Mouse (Mus musculus): ENCODE measurements around the gene Vldlr. TPM values are rescaled to one million over a fixed set of nuclear protein-coding genes. Genes with fewer than 3 reads are reported as not detected.

The Vldlr gene
- polyA plus RNA-seq, 1 experiment: 23.2 TPM

DNA sequence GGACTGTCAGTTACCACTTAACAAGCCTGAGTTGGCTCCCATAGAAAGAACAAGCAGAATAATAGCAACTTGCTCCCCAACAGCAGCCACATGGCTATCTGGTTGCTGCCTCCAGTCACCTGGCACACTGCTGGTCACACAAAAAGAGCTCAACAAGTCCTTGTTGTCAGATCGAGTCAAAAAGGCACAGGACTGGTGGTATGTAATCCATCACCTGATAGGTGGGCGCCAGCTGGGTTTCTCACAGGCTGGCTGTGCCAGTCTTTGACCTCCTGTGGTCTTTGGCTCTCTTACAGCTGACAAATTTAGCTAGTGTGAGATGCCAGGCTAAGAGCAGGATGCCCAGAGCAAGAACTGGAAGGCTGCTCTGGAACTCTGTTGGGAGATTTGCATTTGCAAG is 5.3 kb upstream of the Vldlr start:
- DNase-seq: no peak
- 72% methylated on average over 2 of the region's 2 CpGs for WGBS
- Histone ChIP-seq H3K4me3 (replicated peaks; ENCODE audit: extremely low read depth, low read depth, low read length) (no peak overlapping the region), H3K4me1 (ENCODE audit: control insufficient read depth, insufficient read depth, low read length) (no peaks in the 10 kb centered on the region)
- TF ChIP-seq CTCF (IDR thresholded peaks at IDR 0.05; ENCODE audit: insufficient read depth, low read length): no peak
- TF ChIP-seq POLR2A (IDR thresholded peaks at IDR 0.05; ENCODE audit: borderline replicate concordance, extremely low read depth, low read depth, low read length): no peak

DNA sequence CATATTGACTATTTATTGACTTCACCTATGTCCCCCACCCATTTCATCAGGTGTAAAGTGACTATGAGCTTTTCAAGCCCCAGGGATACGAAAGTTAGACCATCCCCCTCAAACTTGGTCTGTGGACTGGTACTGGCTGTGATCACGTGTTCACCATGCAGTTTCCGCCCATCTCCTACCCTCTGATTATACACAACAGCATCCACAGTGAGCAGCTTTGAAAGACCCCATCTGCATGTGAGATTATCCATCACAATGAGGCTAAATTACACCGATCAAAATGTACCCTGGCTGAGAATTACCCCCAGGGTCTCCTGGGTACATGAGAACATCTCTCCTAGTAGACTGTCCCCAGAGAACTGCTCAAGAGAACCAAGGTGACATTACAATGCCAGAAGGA is 688 bp upstream of the Vldlr start:
- WGBS: 84% methylated on average over 4 of the region's 4 CpGs

DNA sequence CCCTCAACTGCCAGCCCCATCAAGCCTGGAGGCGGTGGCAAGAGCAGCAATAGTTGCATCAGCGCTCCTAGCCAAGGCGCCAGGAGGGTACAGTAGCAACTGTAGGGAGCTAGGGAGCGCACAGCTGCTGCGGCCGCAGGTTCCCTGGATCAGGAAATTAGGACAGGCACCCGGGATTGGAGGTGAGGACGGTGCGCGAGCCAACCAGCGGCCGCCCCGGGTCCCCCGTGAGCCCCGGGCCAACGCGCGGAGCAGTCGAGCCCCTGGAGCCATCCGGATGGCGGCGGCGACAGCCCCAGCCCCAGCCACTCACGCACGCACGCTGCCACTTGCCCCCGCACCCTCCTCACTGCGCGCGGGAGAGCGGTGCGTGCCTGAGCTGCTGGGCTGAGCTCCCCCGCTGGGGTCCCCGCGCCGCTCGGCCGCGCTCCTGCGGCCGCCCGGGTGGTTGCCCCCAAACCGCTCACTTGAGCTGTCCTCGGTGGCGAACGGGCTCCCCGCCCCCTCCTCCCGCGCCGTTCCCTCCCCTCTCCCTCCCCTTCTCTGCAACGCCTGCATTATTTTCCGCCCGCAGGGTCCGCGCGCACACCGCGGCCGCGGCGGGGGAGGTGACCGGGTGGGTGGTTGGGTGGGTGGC is 601 bp downstream of the Vldlr start:
- Histone ChIP-seq H3K4me3 (replicated peaks; ENCODE audit: extremely low read depth, low read depth, low read length) (peak overlapping the region; percentile 67), H3K4me1 (ENCODE audit: control insufficient read depth, insufficient read depth, low read length) (no peaks in the 10 kb centered on the region)
- DNase-seq: peak; percentile 43
- 2% methylated on average over 61 of the region's 62 CpGs for WGBS
- TF ChIP-seq CTCF (IDR thresholded peaks at IDR 0.05; ENCODE audit: insufficient read depth, low read length) (no peak), POLR2A (IDR thresholded peaks at IDR 0.05; ENCODE audit: borderline replicate concordance, extremely low read depth, low read depth, low read length) (no peak)

More for the DNA sequence above, 688 bp upstream of the Vldlr start:
- Histone ChIP-seq H3K4me1 (ENCODE audit: control insufficient read depth, insufficient read depth, low read length) (no peaks in the 10 kb centered on the region), H3K4me3 (replicated peaks; ENCODE audit: extremely low read depth, low read depth, low read length) (no peak overlapping the region)
- no peak for DNase-seq
- TF ChIP-seq POLR2A (IDR thresholded peaks at IDR 0.05; ENCODE audit: borderline replicate concordance, extremely low read depth, low read depth, low read length) (no peak), CTCF (IDR thresholded peaks at IDR 0.05; ENCODE audit: insufficient read depth, low read length) (no peak)

GRCm38 (mm10) chr19:27217404-27217940 is 1.2 kb downstream of the Vldlr start:
- under 1% methylated on average over 49 of the region's 52 CpGs for WGBS
- peak overlapping the region; percentile 67 for H3K4me3 ChIP-seq (replicated peaks; ENCODE audit: extremely low read depth, low read depth, low read length)
- H3K4me1 ChIP-seq (ENCODE audit: control insufficient read depth, insufficient read depth, low read length): no peaks in the 10 kb centered on the region
- TF ChIP-seq CTCF (IDR thresholded peaks at IDR 0.05; ENCODE audit: insufficient read depth, low read length) (no peak), POLR2A (IDR thresholded peaks at IDR 0.05; ENCODE audit: borderline replicate concordance, extremely low read depth, low read depth, low read length) (peak; percentile 20; the same call in 1 of the 2 replicates)
- peak; percentile 64 for DNase-seq

GRCm38 (mm10) chr19:27217941-27218411 is 1.7 kb downstream of the Vldlr start:
- peak; percentile 52 for DNase-seq
- H3K4me1 ChIP-seq (ENCODE audit: control insufficient read depth, insufficient read depth, low read length): no peaks in the 10 kb centered on the region
- TF ChIP-seq CTCF (IDR thresholded peaks at IDR 0.05; ENCODE audit: insufficient read depth, low read length): no peak
- no peak for TF ChIP-seq POLR2A (IDR thresholded peaks at IDR 0.05; ENCODE audit: borderline replicate concordance, extremely low read depth, low read depth, low read length)
- under 1% methylated on average over 32 of the region's 32 CpGs for WGBS
- peak overlapping the region; percentile 67 for H3K4me3 ChIP-seq (replicated peaks; ENCODE audit: extremely low read depth, low read depth, low read length)

DNA sequence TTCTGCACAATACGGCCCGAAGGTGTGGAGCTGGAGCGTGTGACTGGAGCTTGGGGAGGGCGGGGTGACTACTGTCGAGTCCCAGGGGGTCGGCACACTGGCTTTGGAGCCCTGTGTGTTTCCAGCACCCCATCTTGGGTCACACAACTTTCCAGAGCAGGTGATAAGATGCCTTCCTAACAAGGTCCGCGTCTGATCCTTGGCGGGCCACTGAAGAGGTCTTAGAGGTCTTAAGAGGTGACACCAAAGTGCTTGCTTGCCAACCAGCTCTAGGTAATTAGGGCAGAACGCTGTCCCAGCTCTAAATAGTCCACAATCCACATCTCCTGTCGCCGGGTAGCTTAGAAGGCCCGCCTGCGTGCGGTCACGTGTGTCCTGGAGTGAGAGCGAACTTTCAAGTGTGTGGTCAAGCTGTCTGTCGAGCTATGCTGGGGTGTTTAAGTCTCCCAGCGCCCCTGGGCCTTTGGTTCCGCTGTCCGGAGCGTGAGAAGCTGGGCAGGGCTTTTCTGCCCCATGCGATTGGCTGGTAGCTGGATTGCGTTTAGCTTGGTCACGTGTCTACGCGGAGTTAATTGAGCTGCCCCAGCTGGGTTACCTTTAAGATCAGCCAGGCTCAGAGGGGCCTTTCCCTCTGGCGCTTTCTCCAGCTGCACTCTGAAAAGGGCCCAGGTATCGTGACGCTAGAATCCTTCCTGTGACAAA is 2.4 kb downstream of the Vldlr start:
- Histone ChIP-seq H3K4me3 (replicated peaks; ENCODE audit: extremely low read depth, low read depth, low read length) (peak overlapping the region; percentile 67), H3K4me1 (ENCODE audit: control insufficient read depth, insufficient read depth, low read length) (no peaks in the 10 kb centered on the region)
- TF ChIP-seq POLR2A (IDR thresholded peaks at IDR 0.05; ENCODE audit: borderline replicate concordance, extremely low read depth, low read depth, low read length) (peak; percentile 56; the same call in 1 of the 2 replicates), CTCF (IDR thresholded peaks at IDR 0.05; ENCODE audit: insufficient read depth, low read length) (no peak)
- 3% methylated on average over 30 of the region's 30 CpGs for WGBS
- DNase-seq: peak; percentile 78

DNA sequence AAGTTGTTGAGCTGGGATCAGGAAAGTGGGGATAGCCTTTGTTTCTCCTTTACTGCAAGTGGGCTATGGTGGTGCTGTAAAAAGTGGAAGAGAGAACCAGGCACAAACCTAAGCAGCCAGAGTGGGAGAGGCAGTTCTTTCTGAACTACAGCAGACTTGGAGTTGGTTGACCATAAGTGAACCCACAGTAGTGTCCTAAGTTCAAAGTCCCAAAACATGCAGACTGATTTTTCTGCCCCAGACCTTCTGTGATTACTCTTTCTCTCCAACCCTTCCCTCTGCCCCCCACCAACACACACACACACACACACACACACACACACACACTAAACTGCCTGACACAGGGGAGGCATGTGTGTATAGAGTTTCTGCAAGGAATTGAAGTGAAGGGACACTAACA is 3.3 kb downstream of the Vldlr start:
- DNase-seq: no peak
- Histone ChIP-seq H3K4me1 (ENCODE audit: control insufficient read depth, insufficient read depth, low read length) (no peaks in the 10 kb centered on the region), H3K4me3 (replicated peaks; ENCODE audit: extremely low read depth, low read depth, low read length) (no peak overlapping the region)
- no peak for TF ChIP-seq CTCF (IDR thresholded peaks at IDR 0.05; ENCODE audit: insufficient read depth, low read length)
- no peak for TF ChIP-seq POLR2A (IDR thresholded peaks at IDR 0.05; ENCODE audit: borderline replicate concordance, extremely low read depth, low read depth, low read length)

- no peak for DNase-seq
- no peak for TF ChIP-seq CTCF (IDR thresholded peaks at IDR 0.05; ENCODE audit: insufficient read depth, low read length)
- TF ChIP-seq POLR2A (IDR thresholded peaks at IDR 0.05; ENCODE audit: borderline replicate concordance, extremely low read depth, low read depth, low read length): no peak
- H3K4me3 ChIP-seq (replicated peaks; ENCODE audit: extremely low read depth, low read depth, low read length): no peak overlapping the region
- H3K4me1 ChIP-seq (ENCODE audit: control insufficient read depth, insufficient read depth, low read length): peaks cover 5% of the 10 kb centered on the region
- WGBS: 76% methylated on average over 6 of the region's 6 CpGs
Observed at GRCm38 (mm10) chr19:27223046-27223445, 6.8 kb downstream of the Vldlr start.

DNA sequence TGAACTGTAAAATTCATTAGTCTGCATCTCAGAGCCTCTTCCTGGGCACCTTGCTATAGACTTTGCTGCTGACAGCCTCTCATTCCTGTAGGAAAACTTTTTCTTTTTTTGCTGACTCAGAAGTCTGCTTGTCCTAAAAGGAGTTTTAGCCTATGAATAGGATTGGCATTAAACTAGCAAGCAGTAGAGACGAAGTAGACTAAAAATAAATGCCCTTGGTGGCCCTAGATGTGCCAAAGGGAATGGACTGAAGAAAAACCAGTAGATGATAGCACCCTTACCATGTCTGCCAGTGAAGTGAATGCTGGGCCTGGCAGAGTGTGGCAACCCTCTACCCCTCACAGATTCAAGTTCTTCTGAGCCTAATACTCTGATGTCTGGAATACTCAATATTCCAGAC is 8.1 kb downstream of the Vldlr start:
- DNase-seq: no peak
- peaks cover 5% of the 10 kb centered on the region for H3K4me1 ChIP-seq (ENCODE audit: control insufficient read depth, insufficient read depth, low read length)
- WGBS: 64% methylated on average over 1 of the region's 1 CpGs

More for the DNA sequence above, 8.1 kb downstream of the Vldlr start:
- TF ChIP-seq CTCF (IDR thresholded peaks at IDR 0.05; ENCODE audit: insufficient read depth, low read length): no peak
- TF ChIP-seq POLR2A (IDR thresholded peaks at IDR 0.05; ENCODE audit: borderline replicate concordance, extremely low read depth, low read depth, low read length): no peak
- no peak overlapping the region for H3K4me3 ChIP-seq (replicated peaks; ENCODE audit: extremely low read depth, low read depth, low read length)
